In the genomic region with DNA sequence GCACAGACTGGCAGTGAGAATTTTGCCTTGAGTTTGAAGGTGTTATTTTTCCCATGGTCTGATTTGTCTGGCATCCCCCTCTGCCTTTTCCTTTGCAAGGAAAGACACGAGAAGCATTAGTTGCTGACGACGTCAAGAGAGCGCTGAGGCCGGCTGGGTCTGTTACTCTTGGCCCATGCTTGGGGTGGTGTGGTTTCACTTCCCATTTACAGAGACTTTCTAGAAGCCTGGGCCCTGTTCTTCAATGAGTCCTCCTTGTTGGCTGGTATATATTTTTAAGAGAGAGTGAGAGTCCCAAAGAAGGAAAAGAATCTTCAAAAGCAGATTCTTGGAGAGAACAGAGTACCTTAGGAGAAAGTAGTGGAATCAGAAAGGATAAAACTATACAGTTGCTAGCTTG, we compare ENCODE assay signal across 21 mouse cellular contexts.
"Had no signal": no experiment of that assay in that cellular context is flagged by ENCODE, and none has a peak within 500 bp of the region (broad histone marks: within the 10 kb centered on the region; RNA-seq: fewer than 3 reads in every experiment).

No protein-coding gene starts in this region.

- DNase-seq: kidney, postnatal 25 days; layer of hippocampus, adult 9-11 months; liver; lung, adult 18-20 months; lung, postnatal 10 days; lung, postnatal 36 days; retina, postnatal 1 day; right cerebral cortex, postnatal 25 days; spleen, adult 18-20 months; thymus, postnatal 25 days had no signal

- H3K27me3 ChIP-seq: liver, embryonic 12.5 days; liver, embryonic 15.5 days; lung, embryonic 15.5 days; midbrain, embryonic 12.5 days; midbrain, embryonic 15.5 days; neural tube, embryonic 13.5 days; stomach, embryonic 15.5 days had no signal

- H3K36me3 ChIP-seq: limb, embryonic 10.5 days; liver, embryonic 12.5 days; liver, embryonic 15.5 days; lung, embryonic 15.5 days; midbrain, embryonic 12.5 days; midbrain, embryonic 15.5 days; neural tube, embryonic 13.5 days; stomach, embryonic 15.5 days had no signal

- H3K4me3 ChIP-seq: layer of hippocampus, adult 2 months; limb, embryonic 10.5 days; limb, embryonic 13.5 days; liver, embryonic 12.5 days; liver, embryonic 15.5 days; lung, embryonic 15.5 days; midbrain, embryonic 12.5 days; midbrain, embryonic 15.5 days; neural tube, embryonic 13.5 days; stomach, embryonic 15.5 days had no signal

- H3K9ac ChIP-seq: limb, embryonic 13.5 days; liver, embryonic 12.5 days; liver, embryonic 15.5 days; lung, embryonic 15.5 days; midbrain, embryonic 12.5 days; midbrain, embryonic 15.5 days; neural tube, embryonic 13.5 days; stomach, embryonic 15.5 days had no signal

- H3K4me1 ChIP-seq: liver, embryonic 12.5 days; liver, embryonic 15.5 days; midbrain, embryonic 12.5 days; midbrain, embryonic 15.5 days; neural tube, embryonic 13.5 days; stomach, embryonic 15.5 days had no signal

- H3K4me2 ChIP-seq: limb, embryonic 13.5 days; liver, embryonic 12.5 days; liver, embryonic 15.5 days; lung, embryonic 15.5 days; midbrain, embryonic 12.5 days; midbrain, embryonic 15.5 days; neural tube, embryonic 13.5 days; stomach, embryonic 15.5 days had no signal

- ATAC-seq: liver, embryonic 12.5 days; midbrain, embryonic 15.5 days had no signal

- H3K9me3 ChIP-seq: limb, embryonic 10.5 days; liver, embryonic 12.5 days; liver, embryonic 15.5 days; lung, embryonic 15.5 days; midbrain, embryonic 12.5 days; midbrain, embryonic 15.5 days; stomach, embryonic 15.5 days had no signal

- H3K27ac ChIP-seq: kidney, postnatal 0 days; layer of hippocampus, adult 2 months; limb, embryonic 10.5 days; limb, embryonic 13.5 days; liver, embryonic 12.5 days; liver, embryonic 15.5 days; lung, embryonic 15.5 days; midbrain, embryonic 12.5 days; midbrain, embryonic 15.5 days; neural tube, embryonic 13.5 days; stomach, embryonic 15.5 days had no signal
